Mouse (Mus musculus) CH12.LX (cell line): Measurements from ENCODE around the gene Fbxl20. TPM values are rescaled to one million over a fixed set of nuclear protein-coding genes. Genes with fewer than 3 reads are reported as not detected.

Source experiments
- DNase-seq: peaks from one replicate; pipeline ENCODE4 v3.0.0-alpha.2; 2013; ENCODE audit errors: extremely low read depth
- H3K27ac ChIP-seq: 2 replicates; pipeline ENCODE4 v1.5.1; 2012; ENCODE audit warnings: low read depth, mild to moderate bottlenecking, control low read depth, moderate library complexity; ENCODE audit not compliant: insufficient read depth
- H3K27me3 ChIP-seq: replicated peaks from 2 replicates; pipeline ENCODE3; 2012; ENCODE audit warnings: inconsistent platforms
- H3K36me3 ChIP-seq, 2 experiments: replicated peaks in 1 of 2; 2 replicates each; pipeline versions ENCODE3 to v1.6.1; 2012; ENCODE audit warnings: inconsistent platforms in 1 of 2, low read length in 1 of 2, mild to moderate bottlenecking in 1 of 2, mixed read lengths in 1 of 2, moderate library complexity in 1 of 2; ENCODE audit not compliant: control insufficient read depth in 1 of 2, insufficient read depth in 1 of 2
- H3K4me1 ChIP-seq, 2 experiments: 2 replicates each; pipeline ENCODE4 v1.6.1; 2012; ENCODE audit warnings: inconsistent platforms in 1 of 2, moderate library complexity in 1 of 2; ENCODE audit not compliant: insufficient read depth in 2 of 2, control insufficient read depth in 1 of 2
- H3K4me2 ChIP-seq: 2 replicates; pipeline ENCODE4 v1.6.1; 2012; ENCODE audit warnings: low read depth, mild to moderate bottlenecking, control low read depth; ENCODE audit not compliant: poor library complexity, insufficient read depth, severe bottlenecking
- H3K4me3 ChIP-seq, 3 experiments: fragments of 150-350 bp in 1 of 3; sonication (generic) in 1 of 3; replicated peaks in 1 of 3; 2 replicates each; pipeline versions ENCODE3 to v1.5.1; 2011 to 2012; ENCODE audit warnings: low read depth in 2 of 3, low read length in 2 of 3, mild to moderate bottlenecking in 2 of 3, moderate library complexity in 2 of 3, control low read depth in 1 of 3, improper control_type of control experiment in 1 of 3, inconsistent platforms in 1 of 3, mixed read lengths in 1 of 3; ENCODE audit not compliant: poor library complexity in 1 of 3
- H3K79me2 ChIP-seq: replicated peaks from 2 replicates; pipeline ENCODE4 v1.6.1; 2012; ENCODE audit warnings: mild to moderate bottlenecking, moderate library complexity; ENCODE audit not compliant: control insufficient read depth, poor library complexity, insufficient read depth, severe bottlenecking; ENCODE audit errors: extremely low read depth
- H3K9ac ChIP-seq: 2 replicates; pipeline ENCODE4 v1.6.1; 2012; ENCODE audit warnings: low read depth, mild to moderate bottlenecking, control low read depth, moderate library complexity; ENCODE audit not compliant: insufficient read depth
- H3K9me3 ChIP-seq: replicated peaks from 2 replicates; pipeline ENCODE3; 2012; ENCODE audit warnings: low read length, inconsistent platforms, mixed read lengths
- BHLHE40 ChIP-seq: IDR thresholded peaks from 2 replicates; pipeline ENCODE4 v1.6.1; 2011; ENCODE audit warnings: mild to moderate bottlenecking, low read depth, low read length, improper control_type of control experiment
- CHD1 ChIP-seq: IDR thresholded peaks from 2 replicates; pipeline ENCODE4 v1.6.1; 2012; ENCODE audit warnings: low read depth, low read length, improper control_type of control experiment, inconsistent platforms
- CHD2 ChIP-seq: IDR thresholded peaks from 2 replicates; pipeline ENCODE4 v1.6.1; 2011; ENCODE audit warnings: low read length, improper control_type of control experiment
- CTCF ChIP-seq, 2 experiments: IDR thresholded peaks in 1 of 2; conservative IDR thresholded peaks in 1 of 2; 2 replicates each; pipeline ENCODE4 v1.5.1; 2011 to 2012; ENCODE audit warnings: low read depth in 2 of 2, low read length in 2 of 2, improper control_type of control experiment in 1 of 2, inconsistent platforms in 1 of 2, mild to moderate bottlenecking in 1 of 2, moderate library complexity in 1 of 2
- E2F4 ChIP-seq: IDR thresholded peaks from 2 replicates; pipeline ENCODE4 v1.6.1; 2011; ENCODE audit warnings: low read depth, low read length, improper control_type of control experiment; ENCODE audit not compliant: insufficient replicate concordance
- ELF1 ChIP-seq: IDR thresholded peaks from 2 replicates; pipeline ENCODE4 v1.6.1; 2014; ENCODE audit warnings: low read depth, mild to moderate bottlenecking, inconsistent platforms, low read length, improper control_type of control experiment
- EP300 ChIP-seq: IDR thresholded peaks from 2 replicates; pipeline ENCODE4 v1.6.1; 2011; ENCODE audit warnings: low read length, improper control_type of control experiment
- ETS1 ChIP-seq: conservative IDR thresholded peaks from 2 replicates; pipeline ENCODE4 v1.6.1; 2012; ENCODE audit warnings: low read depth, mild to moderate bottlenecking, inconsistent platforms, low read length, improper control_type of control experiment, moderate library complexity
- GABPA ChIP-seq: IDR thresholded peaks from 2 replicates; pipeline ENCODE4 v1.6.1; 2012; ENCODE audit warnings: low read depth, low read length, improper control_type of control experiment, inconsistent platforms; ENCODE audit not compliant: insufficient replicate concordance
- HCFC1 ChIP-seq: IDR thresholded peaks from 2 replicates; pipeline ENCODE4 v1.6.1; 2012; ENCODE audit warnings: low read depth, mild to moderate bottlenecking, inconsistent platforms, low read length, improper control_type of control experiment
- IRF4 ChIP-seq: IDR thresholded peaks from 2 replicates; pipeline ENCODE4 v1.6.1; 2014; ENCODE audit warnings: low read depth, mild to moderate bottlenecking, inconsistent platforms, low read length, improper control_type of control experiment
- JUN ChIP-seq: IDR thresholded peaks from 2 replicates; pipeline ENCODE4 v1.6.1; 2011; ENCODE audit warnings: low read depth, mild to moderate bottlenecking, low read length, improper control_type of control experiment, moderate library complexity; ENCODE audit not compliant: insufficient read depth
- JUND ChIP-seq: conservative IDR thresholded peaks from 2 replicates; pipeline ENCODE4 v1.6.1; 2011; ENCODE audit warnings: low read depth, low read length, improper control_type of control experiment
- KAT2A ChIP-seq: IDR thresholded peaks from 2 replicates; pipeline ENCODE4 v1.6.1; 2012; ENCODE audit warnings: low read length, improper control_type of control experiment, inconsistent platforms; ENCODE audit not compliant: insufficient replicate concordance
- MAFK ChIP-seq: IDR thresholded peaks from 2 replicates; pipeline ENCODE4 v1.6.1; 2011; ENCODE audit warnings: low read length, improper control_type of control experiment; ENCODE audit not compliant: insufficient replicate concordance
- MAX ChIP-seq: IDR thresholded peaks from 2 replicates; pipeline ENCODE4 v1.6.1; 2011; ENCODE audit warnings: low read length, improper control_type of control experiment
- MAZ ChIP-seq: IDR thresholded peaks from 2 replicates; pipeline ENCODE4 v1.6.1; 2012; ENCODE audit warnings: low read depth, mild to moderate bottlenecking, inconsistent platforms, low read length, improper control_type of control experiment, moderate library complexity
- MEF2A ChIP-seq: IDR thresholded peaks from 2 replicates; pipeline ENCODE4 v1.6.1; 2014; ENCODE audit warnings: low read depth, mild to moderate bottlenecking, inconsistent platforms, low read length, improper control_type of control experiment, borderline replicate concordance
- MXI1 ChIP-seq: IDR thresholded peaks from 2 replicates; pipeline ENCODE4 v1.6.1; 2011; ENCODE audit warnings: mild to moderate bottlenecking, low read depth, low read length, improper control_type of control experiment
- MYC ChIP-seq: IDR thresholded peaks from 2 replicates; pipeline ENCODE4 v1.6.1; 2011; ENCODE audit warnings: low read depth, mild to moderate bottlenecking, improper control_type of control experiment, low read length
- NELFE ChIP-seq: IDR thresholded peaks from 2 replicates; pipeline ENCODE4 v1.6.1; 2011; ENCODE audit warnings: low read depth, low read length, improper control_type of control experiment
- NRF1 ChIP-seq: IDR thresholded peaks from 2 replicates; pipeline ENCODE4 v1.6.1; 2014; ENCODE audit warnings: low read depth, mild to moderate bottlenecking, inconsistent platforms, low read length, improper control_type of control experiment, moderate library complexity
- PAX5 ChIP-seq: IDR thresholded peaks from 2 replicates; pipeline ENCODE4 v1.6.1; 2012; ENCODE audit warnings: low read length, inconsistent platforms, mixed read lengths
- POLR2A ChIP-seq: IDR thresholded peaks from 2 replicates; pipeline ENCODE4 v1.6.1; 2011; ENCODE audit warnings: low read depth, mild to moderate bottlenecking, improper control_type of control experiment, low read length
- POLR2AphosphoS2 ChIP-seq: IDR thresholded peaks from 2 replicates; pipeline ENCODE4 v1.6.1; 2011; ENCODE audit warnings: low read depth, low read length, improper control_type of control experiment
- RAD21 ChIP-seq: IDR thresholded peaks from 2 replicates; pipeline ENCODE4 v1.6.1; 2011; ENCODE audit warnings: low read depth, mild to moderate bottlenecking, low read length, improper control_type of control experiment, moderate library complexity
- RCOR1 ChIP-seq: conservative IDR thresholded peaks from 2 replicates; pipeline ENCODE4 v1.6.1; 2012; ENCODE audit warnings: low read depth, mild to moderate bottlenecking, inconsistent platforms, low read length, improper control_type of control experiment
- SIN3A ChIP-seq: IDR thresholded peaks from 2 replicates; pipeline ENCODE4 v1.6.1; 2012; ENCODE audit warnings: low read length, improper control_type of control experiment, inconsistent platforms
- SMC3 ChIP-seq: IDR thresholded peaks from 2 replicates; pipeline ENCODE4 v1.6.1; 2011; ENCODE audit warnings: low read depth, low read length, improper control_type of control experiment
- TBP ChIP-seq: conservative IDR thresholded peaks from 2 replicates; pipeline ENCODE4 v1.6.1; 2011; ENCODE audit warnings: low read depth, low read length, improper control_type of control experiment
- TCF12 ChIP-seq: IDR thresholded peaks from 2 replicates; pipeline ENCODE4 v1.6.1; 2014; ENCODE audit warnings: low read depth, mild to moderate bottlenecking, inconsistent platforms, low read length, improper control_type of control experiment
- UBTF ChIP-seq: IDR thresholded peaks from 2 replicates; pipeline ENCODE4 v1.6.1; 2012; ENCODE audit warnings: low read depth, mild to moderate bottlenecking, inconsistent platforms, low read length, improper control_type of control experiment, moderate library complexity
- USF1 ChIP-seq: IDR thresholded peaks from 2 replicates; pipeline ENCODE4 v1.6.1; 2014; ENCODE audit warnings: low read depth, mild to moderate bottlenecking, inconsistent platforms, low read length, improper control_type of control experiment
- USF2 ChIP-seq: conservative IDR thresholded peaks from 2 replicates; pipeline ENCODE4 v1.6.1; 2011; ENCODE audit warnings: low read depth, low read length, improper control_type of control experiment
- ZC3H11A ChIP-seq: IDR thresholded peaks from 2 replicates; pipeline ENCODE4 v1.6.1; 2012; ENCODE audit warnings: low read depth, mild to moderate bottlenecking, inconsistent platforms, low read length, improper control_type of control experiment
- ZKSCAN1 ChIP-seq: IDR thresholded peaks from 2 replicates; pipeline ENCODE4 v1.6.1; 2012; ENCODE audit warnings: low read depth, inconsistent platforms, low read length, improper control_type of control experiment, borderline replicate concordance
- ZMIZ1 ChIP-seq: IDR thresholded peaks from 2 replicates; pipeline ENCODE4 v1.6.1; 2012; ENCODE audit warnings: low read depth, mild to moderate bottlenecking, inconsistent platforms, low read length, improper control_type of control experiment
- ZNF384 ChIP-seq: IDR thresholded peaks from 2 replicates; pipeline ENCODE4 v1.6.1; 2012; ENCODE audit warnings: low read depth, low read length, improper control_type of control experiment, inconsistent platforms
- dilution Hi-C: fragments of 300-500 bp; cut with MboI; formaldehyde crosslinking; loops from 2 replicates; pipeline ENCODE4 v1.14.3; 2020; ENCODE audit warnings: low sequenced_read_pairs; ENCODE audit not compliant: extremely low pct_unique_long_range_greater_than_20kb, extremely low pct_ligation_motif_present
- in situ Hi-C: fragments of 300-500 bp; cut with MboI; formaldehyde crosslinking; loops from 3 replicates; pipeline ENCODE4 v1.14.3; 2019; ENCODE audit warnings: low sequenced_read_pairs, low pct_ligation_motif_present, low pct_unique_long_range_greater_than_20kb, mixed read lengths
- polyA plus RNA-seq: library from polyadenylated mRNA; unstranded; fragments of >175 nt; gene quantifications from 2 replicates; pipeline ENCODE4 v1.2.1, GENCODE M21; 2012; ENCODE audit warnings: low read depth; ENCODE audit not compliant: insufficient read length
- total RNA-seq, 2 experiments: library from RNA; depleted of rRNA; stranded (reverse); fragments of 300-350 nt in 1 of 2; fragments of >200 nt in 1 of 2; gene quantifications; 2 replicates each; pipeline ENCODE4 v1.2.3; 2012 to 2014

Gene Fbxl20
- total and polyA plus RNA-seq, 3 experiments = 6.4 to 9.0 (median 7.9) TPM

GRCm38 (mm10) chr11:98061904-98062562 lies 88.2 kb downstream of the Fbxl20 start:
- H3K4me1 ChIP-seq = peaks cover 20 to 30% of the 10 kb centered on the region in 2 experiments
- TF ChIP-seq TBP (no peak), CTCF (conservative IDR thresholded peaks at IDR 0.05 in 1 of 2, IDR thresholded peaks at IDR 0.05 in 1 of 2; ENCODE audit: low read depth in 2 of 2, low read length in 2 of 2) (no peak), ELF1 (no peak), USF2 (no peak), CHD1 (no peak), MEF2A (no peak), EP300 (peak; percentile 90), POLR2A (no peak), IRF4 (peak; percentile 92), UBTF (no peak), HCFC1 (no peak), KAT2A (no peak), ZMIZ1 (no peak), BHLHE40 (no peak), NELFE (no peak), POLR2AphosphoS2 (no peak), MAFK (no peak), ZNF384 (no peak), MYC (no peak), E2F4 (no peak), PAX5 (no peak), ZKSCAN1 (no peak), CHD2 (no peak; the same call in 1 of the 2 replicates), MAZ (no peak), SMC3 (no peak), RAD21 (no peak), SIN3A (no peak), MAX (no peak), TCF12 (no peak), JUN (peak; percentile 58; the same call in 1 of the 2 replicates), RCOR1 (0 out of 2 replicates have a peak, but pooled peaks have one; percentile 67), USF1 (no peak; the same call in 1 of the 2 replicates), JUND (peak; percentile 71), NRF1 (no peak), GABPA (no peak), ZC3H11A (no peak), ETS1 (peak; percentile 51; the same call in 1 of the 2 replicates), MXI1 (no peak)
- H3K79me2 ChIP-seq = no peaks in the 10 kb centered on the region
- in situ Hi-C loops (no loop called here), dilution Hi-C loops (no loop called here)
- H3K4me2 ChIP-seq = no peak overlapping the region
- peak; percentile 37 for DNase-seq
- no peak overlapping the region for H3K27ac ChIP-seq
- no peaks in the 10 kb centered on the region for H3K36me3 ChIP-seq
- H3K27me3 ChIP-seq = no peaks in the 10 kb centered on the region
- H3K4me3 ChIP-seq = no peak overlapping the region
- no peak overlapping the region for H3K9ac ChIP-seq
- no peaks in the 10 kb centered on the region for H3K9me3 ChIP-seq
